Comparison of ENCODE assay signal across 13 mouse cellular contexts in the genomic region with DNA sequence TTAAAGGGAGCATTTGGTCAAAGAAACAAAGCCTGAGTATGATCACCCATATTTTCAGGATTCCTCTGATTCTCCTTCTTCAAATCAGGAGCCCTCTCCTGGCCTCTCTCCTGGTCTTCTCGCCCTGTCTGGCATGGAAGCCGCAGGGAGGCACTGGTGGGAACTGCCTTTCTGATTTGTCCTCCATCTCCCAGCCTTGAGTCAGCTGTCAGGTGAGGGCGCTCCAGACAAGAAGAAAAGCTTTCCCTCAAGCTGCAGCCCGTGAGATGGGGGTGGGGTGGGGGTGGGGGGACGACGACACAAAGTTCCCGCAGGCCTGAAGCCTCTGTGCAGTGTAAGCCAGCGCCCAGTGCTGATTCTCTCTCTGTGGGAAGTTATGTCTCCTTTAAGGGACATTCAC. TPM values are rescaled to one million over a fixed set of nuclear protein-coding genes. Genes with fewer than 3 reads are reported as not detected.
DNase-seq lines count a peak whose midpoint lies in the region; ATAC-seq and TF ChIP-seq lines count a peak whose summit lies in the region.
"Had no signal": no experiment of that assay in that cellular context is flagged by ENCODE, and none has a peak within 500 bp of the region (broad histone marks: within the 10 kb centered on the region; RNA-seq: fewer than 3 reads in every experiment).

No protein-coding gene starts in this region.

- H3K9me3 ChIP-seq in hindbrain, postnatal 0 days (ENCODE audit: low read length) = no peaks in the 10 kb centered on the region
- H3K9me3 ChIP-seq in hindbrain, embryonic 11.5 days (ENCODE audit: control insufficient read depth, low read length) = no peaks in the 10 kb centered on the region
- H3K9me3 ChIP-seq: hindbrain, embryonic 15.5 days; limb, embryonic 13.5 days; midbrain, embryonic 12.5 days had no signal

- H3K27me3 ChIP-seq in hindbrain, postnatal 0 days (ENCODE audit: insufficient read depth, low read length) = no peaks in the 10 kb centered on the region
- H3K27me3 ChIP-seq in hindbrain, embryonic 11.5 days (ENCODE audit: control insufficient read depth, insufficient read depth, low read length) = no peaks in the 10 kb centered on the region
- no peaks in the 10 kb centered on the region for H3K27me3 ChIP-seq in kidney, adult 2 months (replicated peaks; ENCODE audit: control insufficient read depth, insufficient read depth, low read length)
- H3K27me3 ChIP-seq: hindbrain, embryonic 15.5 days; limb, embryonic 13.5 days had no signal

- TF ChIP-seq POLR2A in brain, embryonic 14.5 days (IDR thresholded peaks at IDR 0.05; ENCODE audit: borderline replicate concordance, extremely low read depth, insufficient read depth, insufficient read length, poor library complexity, severe bottlenecking) = no peak
- no peak for TF ChIP-seq POLR2A in kidney, adult 2 months (IDR thresholded peaks at IDR 0.05; ENCODE audit: low read depth, low read length)

- no peak overlapping the region for H3K27ac ChIP-seq in hindbrain, postnatal 0 days
- H3K27ac ChIP-seq in hindbrain, embryonic 11.5 days (ENCODE audit: low read depth, low read length) = no peak overlapping the region
- H3K27ac ChIP-seq in kidney, adult 2 months (ENCODE audit: insufficient read depth, low read depth, low read length) = no peak overlapping the region
- H3K27ac ChIP-seq: hindbrain, embryonic 15.5 days; midbrain, embryonic 12.5 days had no signal

- DNase-seq in hindbrain, postnatal 0 days (ENCODE audit: low spot score) = peak; percentile 53
- no peak for DNase-seq in hindbrain, embryonic 11.5 days (ENCODE audit: low spot score)
- DNase-seq in ES-CJ7 (ENCODE audit: low read depth, low spot score) = peak; percentile 50
- DNase-seq in brain, embryonic 14.5 days (ENCODE audit: low read depth) = peak; percentile 39
- DNase-seq in left cerebral cortex, postnatal 10 days (ENCODE audit: extremely low spot score in 1 of 2, low spot score in 2 of 2) = peak; percentile 49 to 66
- DNase-seq in heart, adult 11 months = no peak
- no peak for DNase-seq in kidney, adult 2 months
- DNase-seq: thymus, postnatal 4 days had no signal

- WGBS in hindbrain, postnatal 0 days = 21% methylated on average over 8 of the region's 8 CpGs
- WGBS in hindbrain, embryonic 11.5 days = 17% methylated on average over 8 of the region's 8 CpGs
- 53% methylated on average over 8 of the region's 8 CpGs for WGBS in kidney, adult 2 months

- intact Hi-C loops in left cerebral cortex, postnatal 10 days (cut with DNase I) = loop anchor here (2.0 to 10.0 kb wide), 2 partner anchors 55 to 155 kb away; no protein-coding TSS in a partner anchor

- no peak overlapping the region for H3K4me2 ChIP-seq in hindbrain, postnatal 0 days (ENCODE audit: low read depth, low read length)
- no peak overlapping the region for H3K4me2 ChIP-seq in hindbrain, embryonic 11.5 days (replicated peaks; ENCODE audit: low read depth, low read length)
- H3K4me2 ChIP-seq: hindbrain, embryonic 15.5 days; limb, embryonic 13.5 days; midbrain, embryonic 12.5 days had no signal

- H3K4me1 ChIP-seq in hindbrain, postnatal 0 days (ENCODE audit: insufficient read depth, low read length) = no peaks in the 10 kb centered on the region
- no peaks in the 10 kb centered on the region for H3K4me1 ChIP-seq in hindbrain, embryonic 11.5 days (replicated peaks; ENCODE audit: control insufficient read depth, insufficient read depth, low read length)
- no peaks in the 10 kb centered on the region for H3K4me1 ChIP-seq in kidney, adult 2 months (ENCODE audit: control insufficient read depth, insufficient read depth, low read length)

- no peak overlapping the region for H3K9ac ChIP-seq in hindbrain, postnatal 0 days (replicated peaks; ENCODE audit: low read length)
- H3K9ac ChIP-seq in hindbrain, embryonic 11.5 days (ENCODE audit: low read depth, low read length) = no peak overlapping the region
- H3K9ac ChIP-seq: hindbrain, embryonic 15.5 days; limb, embryonic 13.5 days; midbrain, embryonic 12.5 days had no signal

- peak; percentile 54 for TF ChIP-seq CTCF in hindbrain, postnatal 0 days (IDR thresholded peaks at IDR 0.05; ENCODE audit: low read depth)
- peak; percentile 18; the same call in 1 of the 2 replicates for TF ChIP-seq CTCF in brain, embryonic 14.5 days (IDR thresholded peaks at IDR 0.05; ENCODE audit: borderline replicate concordance, extremely low read depth, insufficient read depth, insufficient read length)
- TF ChIP-seq CTCF in kidney, adult 2 months (conservative IDR thresholded peaks at IDR 0.05; ENCODE audit: insufficient read depth, insufficient read length, low read depth, low read length) = no peak

- no peak overlapping the region for H3K4me3 ChIP-seq in hindbrain, postnatal 0 days (ENCODE audit: low read length)
- no peak overlapping the region for H3K4me3 ChIP-seq in hindbrain, embryonic 11.5 days (ENCODE audit: low read depth, low read length)
- H3K4me3 ChIP-seq in kidney, adult 2 months (ENCODE audit: insufficient read depth, low read depth, low read length) = no peak overlapping the region
- H3K4me3 ChIP-seq: hindbrain, embryonic 15.5 days; limb, embryonic 13.5 days; midbrain, embryonic 12.5 days had no signal

- no peaks in the 10 kb centered on the region for H3K36me3 ChIP-seq in hindbrain, postnatal 0 days (ENCODE audit: insufficient read depth, low read length)
- no peaks in the 10 kb centered on the region for H3K36me3 ChIP-seq in hindbrain, embryonic 11.5 days (ENCODE audit: control insufficient read depth, insufficient read depth, low read length)
- no peaks in the 10 kb centered on the region for H3K36me3 ChIP-seq in kidney, adult 2 months (ENCODE audit: control insufficient read depth, insufficient read depth, low read length)
- H3K36me3 ChIP-seq: hindbrain, embryonic 15.5 days; limb, embryonic 13.5 days; midbrain, embryonic 12.5 days had no signal

- ATAC-seq in hindbrain, postnatal 0 days = peak; percentile 33; the same call in 1 of the 2 replicates
- no peak for ATAC-seq in hindbrain, embryonic 11.5 days (ENCODE audit: low FRiP score)
- ATAC-seq in activated CD4-positive, CD25-positive, alpha-beta regulatory T cell, adult 4 months = no peak
- ATAC-seq: forebrain, embryonic 14.5 days had no signal

RNA-seq across cellular contexts. Expression of gene Gprc5a, which starts 24.3 kb away (rescaled TPM):
- total RNA-seq in hindbrain, postnatal 0 days (2014; rRNA removed) = 0.25 and 0.63 TPM in 2 replicates
- polyA plus RNA-seq in hindbrain, postnatal 0 days (2015; fragmentation: Nextera tagmentation; extraction: Ambion mirVana) = 0.30 and 0.35 TPM in 2 replicates
- polyA plus RNA-seq in hindbrain, embryonic 11.5 days (2014; fragmentation: Nextera tagmentation; extraction: Ambion mirVana) = 2.3 and 3.7 TPM in 2 replicates
- 0.18 and 0.48 TPM in 2 replicates for polyA plus RNA-seq in brain, embryonic 14.5 days (2012; rRNA removed)
- total RNA-seq in left cerebral cortex, postnatal 10 days (2021) = under 1 TPM; 0.21 to 0.26 TPM
- polyA plus RNA-seq in activated CD4-positive, CD25-positive, alpha-beta regulatory T cell, adult 4 months (2017; shearing (Covaris generic)) = under 1 TPM; 0.26 to 0.45 TPM
- 3.3 and 4.3 TPM in 2 replicates for polyA plus RNA-seq in kidney, adult 2 months (2012; rRNA removed)

RNA-seq across cellular contexts. Expression of gene Gprc5d, which starts 28.3 kb away (rescaled TPM):
- total RNA-seq in hindbrain, postnatal 0 days (2014; rRNA removed) = not detected in 2 replicates
- not detected in 2 replicates for polyA plus RNA-seq in hindbrain, postnatal 0 days (2015; fragmentation: Nextera tagmentation; extraction: Ambion mirVana)
- polyA plus RNA-seq in hindbrain, embryonic 11.5 days (2014; fragmentation: Nextera tagmentation; extraction: Ambion mirVana) = not detected in 2 replicates
- 0.08 TPM in 1 of 2 replicates, not detected in the other for polyA plus RNA-seq in brain, embryonic 14.5 days (2012; rRNA removed)
- not detected for total RNA-seq in left cerebral cortex, postnatal 10 days (2021)
- not detected for polyA plus RNA-seq in activated CD4-positive, CD25-positive, alpha-beta regulatory T cell, adult 4 months (2017; shearing (Covaris generic))
- 0.09 and 0.19 TPM in 2 replicates for polyA plus RNA-seq in kidney, adult 2 months (2012; rRNA removed)
- polyA plus RNA-seq: forebrain, embryonic 14.5 days; hindbrain, embryonic 15.5 days; limb, embryonic 13.5 days had no signal

Comparison
In these comparisons a context has a peak if more than half of its experiments do, and no peak if none do; other contexts are left out.
1. DNase-seq: peak in hindbrain, postnatal 0 days (single experiment), ES-CJ7 (single experiment), brain, embryonic 14.5 days (single experiment) and left cerebral cortex, postnatal 10 days (2 of 2); none in hindbrain, embryonic 11.5 days (single experiment), heart, adult 11 months (single experiment) and kidney, adult 2 months (single experiment).